9 mouse cellular contexts compared by ENCODE assay signal in genomic region chr13:23582219-23583056, GRCm38 (mm10). TPM values are rescaled to one million over a fixed set of nuclear protein-coding genes. Genes with fewer than 3 reads are reported as not detected.
DNase-seq lines count a peak whose midpoint lies in the region; ATAC-seq lines count a peak whose summit lies in the region.
"Had no signal": no experiment of that assay in that cellular context is flagged by ENCODE, and none has a peak within 500 bp of the region (broad histone marks: within the 10 kb centered on the region; RNA-seq: fewer than 3 reads in every experiment).

No protein-coding gene starts in this region.

- no peaks in the 10 kb centered on the region for H3K9me3 ChIP-seq in heart, embryonic 12.5 days (replicated peaks)
- no peaks in the 10 kb centered on the region for H3K9me3 ChIP-seq in forebrain, embryonic 16.5 days (ENCODE audit: control insufficient read depth, low read length)
- no peaks in the 10 kb centered on the region for H3K9me3 ChIP-seq in liver, embryonic 16.5 days (replicated peaks; ENCODE audit: control insufficient read depth, low read length)

- 12% methylated on average over 6 of the region's 6 CpGs for WGBS in heart, embryonic 12.5 days
- 8% methylated on average over 6 of the region's 6 CpGs for WGBS in forebrain, embryonic 16.5 days
- WGBS in liver, embryonic 16.5 days (ENCODE audit: insufficient replicate concordance), result 8% methylated on average over 6 of the region's 6 CpGs

- H3K27me3 ChIP-seq in heart, embryonic 12.5 days (replicated peaks), result no peaks in the 10 kb centered on the region
- no peaks in the 10 kb centered on the region for H3K27me3 ChIP-seq in forebrain, embryonic 16.5 days (replicated peaks; ENCODE audit: control insufficient read depth, insufficient read depth, low read length)
- no peaks in the 10 kb centered on the region for H3K27me3 ChIP-seq in liver, embryonic 16.5 days (ENCODE audit: control insufficient read depth, insufficient read depth, low read depth, low read length)
- H3K27me3 ChIP-seq: Patski had no signal

- H3K4me3 ChIP-seq in heart, embryonic 12.5 days, result peak overlapping the region; percentile 45
- H3K4me3 ChIP-seq in forebrain, embryonic 16.5 days (replicated peaks; ENCODE audit: low read length), result peak overlapping the region; percentile 61
- H3K4me3 ChIP-seq in liver, embryonic 16.5 days (ENCODE audit: low read depth, low read length), result peak overlapping the region; percentile 69

- peaks cover 19% of the 10 kb centered on the region for H3K4me1 ChIP-seq in heart, embryonic 12.5 days (replicated peaks)
- peaks cover 33% of the 10 kb centered on the region for H3K4me1 ChIP-seq in forebrain, embryonic 16.5 days (replicated peaks; ENCODE audit: control insufficient read depth, insufficient read depth, low read length)
- peaks cover 32% of the 10 kb centered on the region for H3K4me1 ChIP-seq in liver, embryonic 16.5 days (ENCODE audit: control insufficient read depth, low read depth, low read length)

- DNase-seq in heart, postnatal 25 days (ENCODE audit: low spot score), result no peak
- peak; percentile 27 for DNase-seq in MN1 (ENCODE audit: low spot score)
- DNase-seq in cerebellum, postnatal 36 days, result no peak
- no peak for DNase-seq in frontal cortex, postnatal 36 days (ENCODE audit: low spot score in 2 of 2)
- DNase-seq in retina, embryonic 14.5 days (ENCODE audit: low spot score), result no peak

- peak overlapping the region; percentile 71 for H3K4me2 ChIP-seq in heart, embryonic 12.5 days
- peak overlapping the region; percentile 96 for H3K4me2 ChIP-seq in forebrain, embryonic 16.5 days (ENCODE audit: low read length)
- H3K4me2 ChIP-seq in liver, embryonic 16.5 days (ENCODE audit: low read depth, low read length), result peak overlapping the region; percentile 69

- H3K9ac ChIP-seq in heart, embryonic 12.5 days, result peak overlapping the region; percentile 69
- H3K9ac ChIP-seq in forebrain, embryonic 16.5 days (replicated peaks; ENCODE audit: low read depth, low read length), result peak overlapping the region; percentile 67
- H3K9ac ChIP-seq in liver, embryonic 16.5 days (ENCODE audit: low read depth, low read length), result peak overlapping the region; percentile 79

- no peaks in the 10 kb centered on the region for H3K36me3 ChIP-seq in heart, embryonic 12.5 days
- no peaks in the 10 kb centered on the region for H3K36me3 ChIP-seq in forebrain, embryonic 16.5 days (ENCODE audit: control insufficient read depth, insufficient read depth)
- no peaks in the 10 kb centered on the region for H3K36me3 ChIP-seq in liver, embryonic 16.5 days (ENCODE audit: control insufficient read depth, insufficient read depth)

- peak overlapping the region; percentile 65 for H3K27ac ChIP-seq in heart, embryonic 12.5 days (ENCODE audit: poor library complexity, severe bottlenecking)
- H3K27ac ChIP-seq in forebrain, embryonic 16.5 days (ENCODE audit: low read length), result peak overlapping the region; percentile 80
- peak overlapping the region; percentile 100 for H3K27ac ChIP-seq in liver, embryonic 16.5 days (ENCODE audit: low read length)

- ATAC-seq in heart, embryonic 12.5 days (ENCODE audit: insufficient number of reproducible peaks, low FRiP score), result no peak
- ATAC-seq in forebrain, embryonic 16.5 days, result no peak
- no peak; the same call in 1 of the 2 replicates for ATAC-seq in liver, embryonic 16.5 days (ENCODE audit: low read depth)
- ATAC-seq: Patski had no signal

- intact Hi-C loops in heart, postnatal 25 days (cut with DNase I), result loop anchor here (5.0 kb wide), 3 partner anchors 50 to 170 kb away; partner anchors contain the start of genes Hist1h2ab, Hist1h2af, Hist1h3b and Hist1h4h

RNA-seq across cellular contexts. Expression of gene Hist1h4d, which starts 1.0 kb away (rescaled TPM):
- polyA plus RNA-seq in heart, embryonic 12.5 days (2016; fragmentation: Nextera tagmentation; extraction: Ambion mirVana), result 43.5 and 46.9 TPM in 2 replicates
- total RNA-seq in heart, postnatal 25 days (2021), result 10 to 100 TPM; 54.4 to 63.1 TPM
- polyA plus RNA-seq in forebrain, embryonic 16.5 days (2015; fragmentation: Nextera tagmentation; extraction: Ambion mirVana), result 51.0 and 59.0 TPM in 2 replicates
- 126 and 155 TPM in 2 replicates for polyA plus RNA-seq in liver, embryonic 16.5 days (2015; fragmentation: Nextera tagmentation; extraction: Ambion mirVana)

RNA-seq across cellular contexts. Expression of gene Hist1h3d, which starts 6.9 kb away (rescaled TPM):
- 1.4 and 1.6 TPM in 2 replicates for polyA plus RNA-seq in heart, embryonic 12.5 days (2016; fragmentation: Nextera tagmentation; extraction: Ambion mirVana)
- total RNA-seq in heart, postnatal 25 days (2021), result 1 to 10 TPM; 3.4 to 3.6 TPM
- polyA plus RNA-seq in forebrain, embryonic 16.5 days (2015; fragmentation: Nextera tagmentation; extraction: Ambion mirVana), result 2.2 and 2.8 TPM in 2 replicates
- polyA plus RNA-seq in liver, embryonic 16.5 days (2015; fragmentation: Nextera tagmentation; extraction: Ambion mirVana), result 6.6 and 7.7 TPM in 2 replicates

RNA-seq across cellular contexts. Expression of gene Hist1h2ad, which starts 8.3 kb away (rescaled TPM):
- 1.1 and 2.3 TPM in 2 replicates for polyA plus RNA-seq in heart, embryonic 12.5 days (2016; fragmentation: Nextera tagmentation; extraction: Ambion mirVana)
- 1 to 10 TPM; 2.4 to 4.8 TPM for total RNA-seq in heart, postnatal 25 days (2021)
- polyA plus RNA-seq in forebrain, embryonic 16.5 days (2015; fragmentation: Nextera tagmentation; extraction: Ambion mirVana), result 1.2 and 3.4 TPM in 2 replicates
- polyA plus RNA-seq in liver, embryonic 16.5 days (2015; fragmentation: Nextera tagmentation; extraction: Ambion mirVana), result 2.2 and 3.8 TPM in 2 replicates

RNA-seq across cellular contexts. Expression of gene Hist1h2bf, which starts 8.4 kb away (rescaled TPM):
- polyA plus RNA-seq in heart, embryonic 12.5 days (2016; fragmentation: Nextera tagmentation; extraction: Ambion mirVana), result 1.5 and 2.0 TPM in 2 replicates
- 10 to 100 TPM; 16.8 to 17.6 TPM for total RNA-seq in heart, postnatal 25 days (2021)
- 2.1 and 2.6 TPM in 2 replicates for polyA plus RNA-seq in forebrain, embryonic 16.5 days (2015; fragmentation: Nextera tagmentation; extraction: Ambion mirVana)
- polyA plus RNA-seq in liver, embryonic 16.5 days (2015; fragmentation: Nextera tagmentation; extraction: Ambion mirVana), result 3.7 and 5.9 TPM in 2 replicates

RNA-seq across cellular contexts. Expression of gene Hist1h2bg, which starts 11.2 kb away (rescaled TPM):
- polyA plus RNA-seq in heart, embryonic 12.5 days (2016; fragmentation: Nextera tagmentation; extraction: Ambion mirVana), result 4.5 and 4.8 TPM in 2 replicates
- total RNA-seq in heart, postnatal 25 days (2021), result 10 to 100 TPM; 28.4 to 48.1 TPM
- polyA plus RNA-seq in forebrain, embryonic 16.5 days (2015; fragmentation: Nextera tagmentation; extraction: Ambion mirVana), result 2.1 and 6.2 TPM in 2 replicates
- 10.6 and 13.5 TPM in 2 replicates for polyA plus RNA-seq in liver, embryonic 16.5 days (2015; fragmentation: Nextera tagmentation; extraction: Ambion mirVana)
